Mouse (Mus musculus) layer of hippocampus, postnatal 10 days (tissue): ENCODE measurements at regions not wholly inside any gene's neighbourhood (a gene's known extent, or its start where the extent isn't known, plus 50 kb on each side); places are given as distances from the start of the nearest gene placed in this dataset.
A peak's percentile ranks its signal among the peaks of the same experiment; 100 is the strongest.

ENCODE experiments used
- DNase-seq, 2 experiments: peaks; one replicate each; pipeline ENCODE4 v3.0.0; 2021; ENCODE audit warnings: low spot score in 2 of 2

GRCm38 (mm10) chr11:110588280-110588679 is 189.4 kb downstream of the Map2k6 start:
- DNase-seq, result no peak

GRCm38 (mm10) chr11:110595266-110595862 is 196.4 kb downstream of the Map2k6 start:
- DNase-seq, result peak; percentile 16 to 40

GRCm38 (mm10) chr11:110605041-110605882 is 206.3 kb downstream of the Map2k6 start:
- no peak for DNase-seq

- DNase-seq, result no peak
These were observed 210.4 kb downstream of the Map2k6 start for GRCm38 (mm10) chr11:110609276-110609675.

GRCm38 (mm10) chr11:110610831-110611230 is 211.9 kb downstream of the Map2k6 start:
- DNase-seq, result no peak

- DNase-seq, result no peak
These were observed 233.1 kb downstream of the Map2k6 start for GRCm38 (mm10) chr11:110632001-110632400.

GRCm38 (mm10) chr11:110633351-110633750 is 234.4 kb downstream of the Map2k6 start:
- peak; percentile 12 to 32 for DNase-seq

- DNase-seq, result no peak
These were observed 243.6 kb downstream of the Map2k6 start for GRCm38 (mm10) chr11:110642485-110642884.

GRCm38 (mm10) chr11:110649575-110650210 is 250.8 kb downstream of the Map2k6 start:
- no peak for DNase-seq

- DNase-seq, result no peak
These were observed 253.1 kb downstream of the Map2k6 start for GRCm38 (mm10) chr11:110652068-110652467.

- no peak for DNase-seq
These were observed 257.7 kb downstream of the Map2k6 start for GRCm38 (mm10) chr11:110656524-110657156.

- no peak for DNase-seq
These were observed 258.9 kb downstream of the Map2k6 start for GRCm38 (mm10) chr11:110657854-110658253.

- no peak for DNase-seq
These were observed 271.9 kb downstream of the Map2k6 start for GRCm38 (mm10) chr11:110670626-110671508.

- no peak for DNase-seq
These were observed 274.0 kb downstream of the Map2k6 start for GRCm38 (mm10) chr11:110672941-110673340.

GRCm38 (mm10) chr11:110692824-110693223 is 275.0 kb upstream of the Kcnj16 start:
- no peak for DNase-seq

- DNase-seq, result no peak
These were observed 270.8 kb upstream of the Kcnj16 start for GRCm38 (mm10) chr11:110697067-110697466.

- no peak for DNase-seq
These were observed 269.5 kb upstream of the Kcnj16 start for GRCm38 (mm10) chr11:110698342-110698741.

- no peak for DNase-seq
These were observed 266.9 kb upstream of the Kcnj16 start for GRCm38 (mm10) chr11:110700976-110701375.

- no peak for DNase-seq
These were observed 265.7 kb upstream of the Kcnj16 start for GRCm38 (mm10) chr11:110702119-110702518.

GRCm38 (mm10) chr11:110703511-110703910 is 264.3 kb upstream of the Kcnj16 start:
- peak in 1 of 2 experiments; percentile 16 for DNase-seq

- peak in 1 of 2 experiments; percentile 14 for DNase-seq
These were observed 260.5 kb upstream of the Kcnj16 start for GRCm38 (mm10) chr11:110707328-110707727.
